Mouse (Mus musculus): ENCODE data around the gene Btbd6.

DNA sequence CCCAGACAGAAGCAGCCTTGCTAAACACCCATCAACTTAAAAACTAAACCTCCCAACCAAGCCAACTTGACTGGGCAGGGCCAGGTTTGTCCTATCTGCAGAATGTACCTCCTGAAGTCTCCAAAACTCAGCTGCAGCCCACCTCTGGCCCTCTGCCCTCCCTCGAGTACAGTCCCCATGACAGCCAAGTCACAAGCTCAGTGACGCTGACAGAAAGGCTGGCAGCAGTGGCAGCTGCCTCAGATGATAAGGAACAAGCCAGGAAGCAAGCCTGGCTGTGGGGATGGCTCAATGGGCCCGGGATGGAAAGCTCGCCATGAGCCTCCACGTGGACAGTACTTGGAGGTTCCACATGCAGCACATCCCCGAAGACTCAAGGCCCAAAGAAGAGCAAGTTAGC is 6.7 kb upstream of the Btbd6 start:
- TF ChIP-seq CTCF (IDR thresholded peaks at IDR 0.05) (no peak), EP300 (IDR thresholded peaks at IDR 0.05) (no peak)

All from lung, postnatal 0 days (tissue).